Mouse (Mus musculus) erythroblast, embryonic 14.5 days (primary cell): ENCODE measurements around the gene Sdk1.

ENCODE experiments used
- GATA1 ChIP-seq: IDR thresholded peaks from 2 replicates; pipeline ENCODE4 v1.6.1; 2012; ENCODE audit warnings: low read length, inconsistent platforms, mixed read lengths
- TAL1 ChIP-seq: IDR thresholded peaks from 3 replicates; pipeline ENCODE4 v1.6.1; 2012; ENCODE audit warnings: low read length, inconsistent platforms, mixed read lengths

DNA sequence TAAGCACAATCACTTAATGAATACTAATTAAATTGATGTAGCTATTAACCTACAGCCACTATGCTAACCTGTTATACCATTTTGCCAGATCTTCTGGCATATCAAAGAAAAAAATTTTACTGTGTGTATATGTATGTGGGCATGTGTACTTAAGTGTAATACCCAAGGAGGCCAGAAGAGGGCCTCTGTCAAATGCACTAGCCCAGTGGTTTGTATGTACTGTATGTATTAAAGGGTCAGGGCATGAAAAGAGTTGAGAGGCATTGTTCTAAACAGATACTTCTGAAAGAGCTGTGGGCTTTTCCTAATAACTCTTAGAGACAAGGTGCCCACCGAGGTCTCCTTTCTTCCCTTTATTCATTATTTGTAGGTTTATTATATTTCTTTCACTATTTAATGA lies 759.0 kb downstream of the Sdk1 start:
- TF ChIP-seq TAL1: no peak
- no peak for TF ChIP-seq GATA1
